Mouse (Mus musculus) midbrain, embryonic 15.5 days (tissue): Measurements from ENCODE around the gene Cyb5d1. TPM values are rescaled to one million over a fixed set of nuclear protein-coding genes. Genes with fewer than 3 reads are reported as not detected.

ENCODE experiments used
- ATAC-seq: fragments of 200-750 bp; cut with Nextera tagmentation; replicated peaks from 2 replicates; pipeline ENCODE4 v1.8.0; 2017; ENCODE audit warnings: moderate TSS enrichment
- H3K27ac ChIP-seq: fragments of 300-500 bp; sonication (generic); 2 replicates; pipeline ENCODE4 v1.5.1; 2015; ENCODE audit warnings: mild to moderate bottlenecking, inconsistent platforms
- H3K27me3 ChIP-seq: fragments of 300-500 bp; sonication (generic); replicated peaks from 2 replicates; pipeline ENCODE4 v1.6.1; 2015; ENCODE audit warnings: inconsistent platforms
- H3K36me3 ChIP-seq: fragments of 300-500 bp; sonication (generic); replicated peaks from 2 replicates; pipeline ENCODE4 v1.6.1; 2015; ENCODE audit warnings: inconsistent platforms
- H3K4me1 ChIP-seq: fragments of 300-500 bp; sonication (generic); 2 replicates; pipeline ENCODE4 v1.6.1; 2015; ENCODE audit warnings: inconsistent platforms
- H3K4me2 ChIP-seq: fragments of 300-500 bp; sonication (generic); 2 replicates; pipeline ENCODE4 v1.6.1; 2015; ENCODE audit warnings: inconsistent platforms, mild to moderate bottlenecking, moderate library complexity
- H3K4me3 ChIP-seq: fragments of 300-500 bp; sonication (generic); 2 replicates; pipeline ENCODE4 v1.5.1; 2015; ENCODE audit warnings: mild to moderate bottlenecking, inconsistent platforms
- H3K9ac ChIP-seq: fragments of 300-500 bp; sonication (generic); 2 replicates; pipeline ENCODE4 v1.6.1; 2015; ENCODE audit warnings: mild to moderate bottlenecking, inconsistent platforms
- H3K9me3 ChIP-seq: fragments of 300-500 bp; sonication (generic); 2 replicates; pipeline ENCODE4 v1.6.1; 2016; ENCODE audit warnings: inconsistent platforms
- WGBS: fragments of 180-500 bp; shearing (Covaris S2); methylation state at CpG from one replicate; pipeline ENCODE4 v1.1.7; 2015; ENCODE audit warnings: mixed read lengths; 5-methylcytosine and 5-hydroxymethylcytosine counted together
- polyA plus RNA-seq: library from polyadenylated mRNA; unstranded; fragments of >200 nt; fragmentation: Nextera tagmentation; extraction: Ambion mirVana; gene quantifications from 2 replicates; pipeline ENCODE4 v1.2.1, GENCODE M21; 2015

Cyb5d1 gene
- polyA plus RNA-seq, 1 experiment from 2014 or later = 32.7 TPM

DNA sequence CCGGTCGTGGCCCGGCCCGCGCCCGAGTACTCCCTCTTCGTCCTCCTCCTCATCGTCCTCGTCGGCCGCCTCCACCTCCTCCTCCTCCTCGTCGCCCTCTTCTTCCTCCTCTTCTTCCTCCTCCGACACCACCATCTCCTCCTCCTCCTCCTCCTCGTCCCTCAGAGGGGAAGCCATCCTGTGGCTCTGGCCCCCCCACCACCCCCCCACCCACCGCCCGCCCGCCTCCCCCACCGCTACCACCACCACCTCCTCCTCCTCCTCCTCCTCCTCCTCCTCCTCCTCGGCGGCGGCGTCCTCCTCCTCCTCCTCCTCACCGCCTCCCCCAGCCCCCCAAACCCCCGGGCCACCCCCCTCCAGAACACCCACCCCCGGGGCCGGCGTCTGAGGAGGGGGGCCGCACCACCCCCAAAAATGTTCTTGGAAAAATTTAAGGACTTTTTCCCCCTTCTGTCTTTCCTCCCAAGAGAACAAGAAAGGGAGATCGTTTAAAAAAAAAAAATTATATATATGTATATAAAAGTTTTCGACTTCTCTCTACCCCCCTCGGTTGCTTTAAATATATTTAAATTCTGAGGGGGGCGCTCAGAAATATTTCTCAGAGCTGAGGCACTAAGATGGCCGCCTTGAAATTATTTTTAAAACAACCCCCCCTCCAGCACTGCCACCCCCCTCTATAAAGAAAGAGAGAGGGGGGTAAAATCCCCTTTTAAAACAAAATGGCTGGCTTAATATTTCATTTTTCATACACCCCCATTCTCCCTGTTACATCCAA is 26.0 kb downstream of the Cyb5d1 start, which contains the start of gene Chd3:
Gene Chd3, minus strand, starts transcription at position 192 of the 775 bp plus-strand sequence.
- H3K27ac ChIP-seq = peak within 1 kb of the TSS; percentile 100
- no peak for ATAC-seq
- H3K27me3 ChIP-seq = no peaks in the 10 kb centered on the region
- H3K36me3 ChIP-seq = no peaks in the 10 kb centered on the region
- H3K4me1 ChIP-seq = peaks cover 60% of the 10 kb centered on the region
- H3K9me3 ChIP-seq = no peaks in the 10 kb centered on the region
- peak within 1 kb of the TSS; percentile 91 for H3K4me3 ChIP-seq
- peak within 1 kb of the TSS; percentile 93 for H3K4me2 ChIP-seq
- peak within 1 kb of the TSS; percentile 100 for H3K9ac ChIP-seq
- under 1% methylated on average over 21 of the region's 34 CpGs for WGBS

DNA sequence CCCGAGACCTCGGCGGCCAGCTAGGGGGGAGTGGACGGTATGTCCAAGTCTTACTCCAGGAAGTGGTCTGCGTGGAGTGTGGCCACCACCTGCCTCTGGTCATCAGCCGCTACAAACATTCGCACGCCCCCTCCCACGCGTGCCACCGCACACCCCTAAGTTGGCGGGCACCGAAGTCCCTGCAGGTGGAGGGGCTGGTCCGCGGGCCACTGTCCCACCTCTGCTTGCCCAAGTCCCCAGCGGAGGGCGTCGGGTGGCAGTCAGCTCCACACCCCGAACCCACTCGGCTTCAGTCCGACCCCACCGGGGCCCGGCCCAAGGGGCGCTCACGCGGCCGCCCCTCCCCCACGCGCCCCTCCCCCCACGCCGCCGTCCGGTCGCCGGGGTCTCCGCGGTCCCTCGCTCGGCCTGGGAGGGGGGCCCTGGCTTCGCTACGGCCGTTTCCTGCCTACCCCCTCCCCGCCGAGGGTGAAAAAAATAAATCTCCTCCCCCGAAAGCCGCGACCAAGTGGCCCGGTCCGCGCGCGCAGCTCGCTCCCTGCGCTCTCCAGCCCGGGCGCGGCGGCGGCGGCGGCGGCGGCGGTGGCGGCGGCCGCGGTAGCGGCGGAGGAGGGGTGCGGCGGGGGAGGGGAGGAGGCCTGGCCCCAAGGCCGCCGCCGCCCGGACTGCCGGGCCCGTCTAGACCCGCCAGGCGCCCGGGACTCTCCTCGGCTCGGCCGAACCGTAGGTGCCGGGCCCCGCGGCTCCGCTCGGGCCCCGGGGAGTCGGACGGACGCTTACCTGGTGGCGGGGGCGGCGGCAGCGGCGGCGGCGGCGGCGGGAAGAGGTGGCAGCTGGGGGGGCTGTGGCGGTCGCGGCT is 26.8 kb downstream of the Cyb5d1 start:
- H3K4me2 ChIP-seq = peak overlapping the region; percentile 93
- peak; percentile 10; the same call in 1 of the 2 replicates for ATAC-seq
- H3K9ac ChIP-seq = peak overlapping the region; percentile 100
- H3K4me1 ChIP-seq = peaks cover 64% of the 10 kb centered on the region
- H3K4me3 ChIP-seq = peak overlapping the region; percentile 91
- H3K9me3 ChIP-seq = no peaks in the 10 kb centered on the region
- H3K36me3 ChIP-seq = peaks cover 2% of the 10 kb centered on the region
- under 1% methylated on average over 65 of the region's 106 CpGs for WGBS
- H3K27ac ChIP-seq = peak overlapping the region; percentile 100
- H3K27me3 ChIP-seq = no peaks in the 10 kb centered on the region

DNA sequence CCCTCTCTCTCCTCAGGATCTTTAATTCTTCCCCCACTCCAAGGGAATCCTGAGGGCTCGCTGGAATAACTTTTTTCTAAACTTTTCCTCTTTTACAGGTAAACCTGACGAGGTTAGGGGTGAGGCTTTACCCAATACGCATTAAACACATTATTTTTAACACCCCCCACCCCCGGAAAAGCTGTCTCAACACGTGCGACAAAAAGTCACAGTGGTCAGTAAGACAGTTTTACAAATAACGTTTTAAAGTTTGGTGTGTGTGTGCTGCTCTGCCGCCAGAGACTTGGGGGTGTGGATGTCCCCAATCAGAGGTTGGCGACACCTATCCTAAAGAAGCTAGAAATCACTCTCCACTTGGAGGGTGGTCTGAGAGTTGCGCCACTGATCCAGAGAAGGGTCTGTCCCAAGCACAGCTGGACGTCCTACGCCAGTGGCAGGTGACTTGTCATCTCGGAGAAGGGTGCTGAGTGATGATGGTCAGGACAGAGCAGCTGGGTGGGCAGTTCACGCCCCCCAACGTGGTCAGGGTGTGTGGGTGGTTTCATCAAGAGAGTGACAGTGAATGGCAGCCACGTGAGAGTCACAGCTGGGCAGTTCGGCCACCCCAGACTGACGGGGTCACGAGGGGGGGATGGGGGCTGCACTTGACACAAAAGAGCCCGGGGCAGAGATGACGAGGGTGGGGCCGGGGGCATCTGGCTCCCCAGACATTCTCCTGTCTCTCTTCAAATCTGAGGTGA is 27.6 kb downstream of the Cyb5d1 start:
- Histone ChIP-seq H3K4me2 (peak overlapping the region; percentile 93), H3K9me3 (no peaks in the 10 kb centered on the region), H3K9ac (peak overlapping the region; percentile 100), H3K36me3 (peaks cover 10% of the 10 kb centered on the region), H3K27me3 (no peaks in the 10 kb centered on the region), H3K4me1 (peaks cover 64% of the 10 kb centered on the region), H3K27ac (peak overlapping the region; percentile 100), H3K4me3 (peak overlapping the region; percentile 91)
- no peak for ATAC-seq
- WGBS = under 1% methylated on average over 22 of the region's 22 CpGs

GRCm38 (mm10) chr11:69366855-69367615 is 28.4 kb downstream of the Cyb5d1 start:
- no peaks in the 10 kb centered on the region for H3K27me3 ChIP-seq
- H3K27ac ChIP-seq = peak overlapping the region; percentile 100
- H3K9me3 ChIP-seq = no peaks in the 10 kb centered on the region
- H3K4me1 ChIP-seq = peaks cover 56% of the 10 kb centered on the region
- under 1% methylated on average over 22 of the region's 22 CpGs for WGBS
- peak overlapping the region; percentile 91 for H3K4me3 ChIP-seq
- peaks cover 16% of the 10 kb centered on the region for H3K36me3 ChIP-seq
- H3K4me2 ChIP-seq = peak overlapping the region; percentile 93
- H3K9ac ChIP-seq = peak overlapping the region; percentile 100
- no peak for ATAC-seq

- H3K4me1 ChIP-seq = peaks cover 49% of the 10 kb centered on the region
- H3K4me2 ChIP-seq = peak overlapping the region; percentile 93
- H3K4me3 ChIP-seq = peak overlapping the region; percentile 91
- peak; percentile 87 for ATAC-seq
- H3K27ac ChIP-seq = peak overlapping the region; percentile 100
- peak overlapping the region; percentile 100 for H3K9ac ChIP-seq
- H3K9me3 ChIP-seq = no peaks in the 10 kb centered on the region
- WGBS = under 1% methylated on average over 26 of the region's 26 CpGs
- H3K36me3 ChIP-seq = peaks cover 23% of the 10 kb centered on the region
- no peaks in the 10 kb centered on the region for H3K27me3 ChIP-seq
Observed at GRCm38 (mm10) chr11:69366157-69366854, 29.1 kb downstream of the Cyb5d1 start.

DNA sequence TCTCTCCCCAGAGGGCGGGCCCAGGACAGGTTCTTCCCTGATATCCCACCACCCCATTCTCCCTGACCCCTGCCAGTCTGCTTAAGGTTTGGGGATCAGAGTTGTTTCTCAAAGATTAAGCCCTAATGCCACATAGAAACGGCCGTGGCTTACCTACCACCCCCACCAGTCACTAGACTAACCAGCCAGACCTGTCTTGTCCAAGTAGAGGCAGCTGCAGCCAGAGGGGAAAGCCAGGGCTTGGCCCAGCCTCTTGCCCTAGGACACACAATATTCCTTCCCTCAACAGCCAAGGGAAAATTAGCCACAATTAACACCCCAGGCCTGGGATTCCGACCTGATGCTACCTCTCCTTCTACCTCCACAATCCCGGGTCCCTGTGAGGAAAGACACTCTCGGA is 29.7 kb downstream of the Cyb5d1 start:
- peaks cover 43% of the 10 kb centered on the region for H3K4me1 ChIP-seq
- peak; percentile 3; the same call in 1 of the 2 replicates for ATAC-seq
- peak overlapping the region; percentile 100 for H3K9ac ChIP-seq
- no peaks in the 10 kb centered on the region for H3K27me3 ChIP-seq
- peak overlapping the region; percentile 93 for H3K4me2 ChIP-seq
- peak overlapping the region; percentile 91 for H3K4me3 ChIP-seq
- no peaks in the 10 kb centered on the region for H3K9me3 ChIP-seq
- H3K36me3 ChIP-seq = peaks cover 29% of the 10 kb centered on the region
- 18% methylated on average over 6 of the region's 6 CpGs for whole genome bisulfite sequencing
- H3K27ac ChIP-seq = peak overlapping the region; percentile 100

DNA sequence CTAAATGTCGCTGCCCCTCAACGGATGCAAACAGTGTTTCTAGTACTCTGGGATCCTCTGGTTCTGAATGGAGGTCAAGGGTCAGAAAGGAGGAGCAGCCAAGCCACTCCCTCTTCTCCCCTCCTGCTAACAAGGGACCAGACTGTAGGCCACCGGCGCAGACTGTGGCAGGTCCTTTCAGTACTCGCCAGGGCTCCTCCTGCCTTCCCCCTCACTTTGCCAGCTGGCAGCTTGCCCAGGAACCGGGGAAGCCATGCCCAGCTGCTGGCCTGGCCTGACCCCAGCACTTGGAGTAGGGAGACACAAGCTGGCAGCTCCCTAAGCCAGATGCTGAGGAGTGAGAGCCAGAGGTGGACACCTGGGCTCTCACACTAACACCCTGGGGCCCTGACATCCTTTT is 30.5 kb downstream of the Cyb5d1 start:
- H3K27ac ChIP-seq = peak overlapping the region; percentile 100
- no peaks in the 10 kb centered on the region for H3K9me3 ChIP-seq
- 4% methylated on average over 6 of the region's 6 CpGs for WGBS
- peaks cover 39% of the 10 kb centered on the region for H3K4me1 ChIP-seq
- H3K36me3 ChIP-seq = peaks cover 37% of the 10 kb centered on the region
- H3K9ac ChIP-seq = peak overlapping the region; percentile 100; the same call in 1 of the 2 replicates
- H3K4me2 ChIP-seq = peak overlapping the region; percentile 93
- H3K27me3 ChIP-seq = no peaks in the 10 kb centered on the region
- peak; percentile 40 for ATAC-seq
- peak overlapping the region; percentile 91 for H3K4me3 ChIP-seq

DNA sequence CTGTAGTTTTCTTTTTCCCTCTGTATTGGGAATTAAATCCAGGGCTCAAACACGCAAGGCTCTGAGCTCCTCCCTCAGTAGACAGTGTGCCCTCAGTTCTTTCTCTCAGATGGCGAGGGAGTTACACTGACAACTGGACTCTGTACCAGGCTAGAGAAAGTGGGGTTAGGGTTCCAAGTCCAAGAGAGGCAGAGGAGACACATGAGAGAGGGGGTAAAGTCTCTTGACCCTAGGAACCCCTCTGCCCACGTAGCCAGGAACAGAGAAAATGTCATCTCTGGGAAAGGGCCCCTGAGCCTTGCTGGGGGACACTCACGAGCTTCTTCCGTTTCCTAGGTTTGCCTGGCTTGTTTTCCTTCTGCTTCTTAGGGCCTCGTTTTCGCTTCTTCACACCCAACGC is 31.1 kb downstream of the Cyb5d1 start:
- WGBS = 57% methylated on average over 8 of the region's 8 CpGs
- H3K9me3 ChIP-seq = no peaks in the 10 kb centered on the region
- H3K4me2 ChIP-seq = peak overlapping the region; percentile 93; the same call in 1 of the 2 replicates
- no peak overlapping the region for H3K9ac ChIP-seq
- H3K27ac ChIP-seq = peak overlapping the region; percentile 100; the same call in 1 of the 2 replicates
- no peaks in the 10 kb centered on the region for H3K27me3 ChIP-seq
- H3K4me3 ChIP-seq = no peak overlapping the region
- peaks cover 42% of the 10 kb centered on the region for H3K36me3 ChIP-seq
- peaks cover 36% of the 10 kb centered on the region for H3K4me1 ChIP-seq
- ATAC-seq = no peak

- Histone ChIP-seq H3K4me3 (no peak overlapping the region), H3K27me3 (no peaks in the 10 kb centered on the region), H3K4me2 (no peak overlapping the region), H3K9ac (no peak overlapping the region), H3K36me3 (peaks cover 58% of the 10 kb centered on the region), H3K4me1 (peaks cover 29% of the 10 kb centered on the region), H3K27ac (no peak overlapping the region), H3K9me3 (no peaks in the 10 kb centered on the region)
- WGBS = 85% methylated on average over 2 of the region's 2 CpGs
- ATAC-seq = no peak
Observed at GRCm38 (mm10) chr11:69362479-69362878, 33.0 kb downstream of the Cyb5d1 start.

- no peak for ATAC-seq
- H3K27me3 ChIP-seq = no peaks in the 10 kb centered on the region
- H3K4me1 ChIP-seq = peaks cover 25% of the 10 kb centered on the region
- 62% methylated on average over 7 of the region's 7 CpGs for WGBS
- H3K9me3 ChIP-seq = no peaks in the 10 kb centered on the region
- H3K27ac ChIP-seq = no peak overlapping the region
- H3K36me3 ChIP-seq = peaks cover 62% of the 10 kb centered on the region
- no peak overlapping the region for H3K9ac ChIP-seq
- H3K4me3 ChIP-seq = no peak overlapping the region
- no peak overlapping the region for H3K4me2 ChIP-seq
Observed at GRCm38 (mm10) chr11:69362021-69362420, 33.4 kb downstream of the Cyb5d1 start.

- WGBS = 95% methylated on average over 12 of the region's 12 CpGs
- no peak for ATAC-seq
Observed at GRCm38 (mm10) chr11:69357690-69358089, 37.7 kb downstream of the Cyb5d1 start.

More at GRCm38 (mm10) chr11:69357690-69358089, 37.7 kb downstream of the Cyb5d1 start:
- Histone ChIP-seq H3K9me3 (no peaks in the 10 kb centered on the region), H3K4me3 (no peak overlapping the region), H3K27me3 (no peaks in the 10 kb centered on the region), H3K27ac (no peak overlapping the region), H3K9ac (no peak overlapping the region), H3K36me3 (peaks cover 93% of the 10 kb centered on the region), H3K4me2 (no peak overlapping the region), H3K4me1 (no peaks in the 10 kb centered on the region)
